Mouse (Mus musculus) lung, embryonic 14.5 days (tissue): ENCODE results near the gene Gcnt4. TPM values are rescaled to one million over a fixed set of nuclear protein-coding genes. Genes with fewer than 3 reads are reported as not detected.

Experiments used
- ATAC-seq: fragments of 200-750 bp; cut with Nextera tagmentation; 2 replicates; pipeline ENCODE4 v1.8.0; 2017; ENCODE audit warnings: mild to moderate bottlenecking, moderate TSS enrichment, moderate library complexity; ENCODE audit not compliant: insufficient read depth
- DNase-seq: peaks from one replicate; pipeline ENCODE4 v3.0.0-alpha.2; 2015
- H3K27ac ChIP-seq: fragments of 300-500 bp; sonication (generic); 2 replicates; pipeline ENCODE4 v1.5.1; 2014; ENCODE audit warnings: low read depth, mild to moderate bottlenecking, moderate library complexity
- H3K27me3 ChIP-seq: fragments of 300-500 bp; sonication (generic); 2 replicates; pipeline ENCODE4 v1.6.1; 2014; ENCODE audit warnings: low read length, control low read depth; ENCODE audit not compliant: insufficient read depth
- H3K36me3 ChIP-seq: fragments of 300-500 bp; sonication (generic); 2 replicates; pipeline ENCODE4 v1.6.1; 2014; ENCODE audit warnings: control low read depth; ENCODE audit not compliant: insufficient read depth
- H3K4me1 ChIP-seq: fragments of 300-500 bp; sonication (generic); 2 replicates; pipeline ENCODE4 v1.6.1; 2014; ENCODE audit warnings: antibody characterized with exemption, control low read depth; ENCODE audit not compliant: insufficient read depth
- H3K4me2 ChIP-seq: fragments of 300-500 bp; sonication (generic); 2 replicates; pipeline ENCODE4 v1.6.1; 2014; ENCODE audit warnings: mild to moderate bottlenecking
- H3K4me3 ChIP-seq: fragments of 300-500 bp; sonication (generic); 2 replicates; pipeline ENCODE4 v1.5.1; 2014; ENCODE audit warnings: low read depth, low read length
- H3K9ac ChIP-seq: fragments of 300-500 bp; sonication (generic); 2 replicates; pipeline ENCODE4 v1.6.1; 2014
- H3K9me3 ChIP-seq: fragments of 300-500 bp; sonication (generic); 2 replicates; pipeline ENCODE4 v1.6.1; 2016; ENCODE audit warnings: low read depth, low read length, control low read depth
- CTCF ChIP-seq: IDR thresholded peaks from 2 replicates; pipeline ENCODE4 v1.5.1; 2016; ENCODE audit warnings: antibody characterized with exemption, low read depth
- WGBS: fragments of 180-500 bp; shearing (Covaris S2); extraction: QIAGEN DNeasy Blood & Tissue Kit; methylation state at CpG from one replicate; pipeline ENCODE4 v1.1.7; 2014; 5-methylcytosine and 5-hydroxymethylcytosine counted together
- polyA plus RNA-seq: library from polyadenylated mRNA; unstranded; fragments of >200 nt; fragmentation: Nextera tagmentation; extraction: Ambion mirVana; gene quantifications from 2 replicates; pipeline ENCODE4 v1.2.1, GENCODE M21; 2014

Gene Gcnt4
- polyA plus RNA-seq, 1 experiment from 2014 or later: 0.13 TPM

- DNase-seq: peak; percentile 51
- peak; percentile 61 for ATAC-seq
- no peak overlapping the region for H3K27ac ChIP-seq
- no peak for TF ChIP-seq CTCF
- no peaks in the 10 kb centered on the region for H3K36me3 ChIP-seq
- H3K4me1 ChIP-seq: no peaks in the 10 kb centered on the region
- peaks cover 26% of the 10 kb centered on the region for H3K27me3 ChIP-seq
- no peaks in the 10 kb centered on the region for H3K9me3 ChIP-seq
- WGBS: 1% methylated on average over 52 of the region's 53 CpGs
- H3K9ac ChIP-seq: peak overlapping the region; percentile 71
- peak overlapping the region; percentile 76 for H3K4me3 ChIP-seq
- peak overlapping the region; percentile 100 for H3K4me2 ChIP-seq
Observed at GRCm38 (mm10) chr13:96924985-96925745, 676 bp downstream of the Gcnt4 start.

DNA sequence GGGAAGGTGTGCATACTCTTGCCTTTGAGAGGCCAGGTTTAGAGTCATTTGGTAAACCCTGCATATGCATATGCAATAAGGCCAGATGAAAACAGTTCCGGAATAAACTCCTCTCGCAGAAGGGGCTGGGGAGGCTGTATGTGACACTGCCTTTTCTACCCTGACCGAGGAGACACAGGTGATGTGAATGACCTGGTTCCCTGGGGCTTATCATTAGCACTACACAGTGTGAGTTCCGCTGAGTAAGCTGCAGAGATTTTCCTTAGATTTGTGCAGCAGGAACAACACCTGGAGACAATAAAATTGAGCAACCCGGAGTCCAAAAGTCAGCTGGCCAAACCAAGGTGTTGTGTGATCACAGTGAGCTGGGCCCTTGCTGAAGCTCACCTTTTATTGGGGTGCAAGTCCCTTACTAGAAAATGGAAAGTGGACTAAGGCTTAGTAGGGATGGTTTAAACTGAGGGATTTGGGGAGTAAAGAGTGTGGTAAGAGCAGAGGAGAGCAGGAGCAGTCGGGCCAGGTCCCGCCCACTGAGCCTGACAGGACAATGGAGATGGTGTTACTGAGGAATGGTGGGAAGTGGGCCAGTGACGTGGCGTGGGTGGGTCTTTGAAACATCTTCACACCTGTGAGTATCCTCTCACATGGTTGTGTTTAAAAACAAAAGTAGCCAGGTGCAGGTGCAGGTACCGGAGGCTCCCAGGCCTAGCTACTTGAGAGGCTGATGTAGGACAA lies 1.7 kb downstream of the Gcnt4 start:
- Histone ChIP-seq H3K4me2 (no peak overlapping the region), H3K9me3 (no peaks in the 10 kb centered on the region), H3K36me3 (no peaks in the 10 kb centered on the region), H3K4me1 (no peaks in the 10 kb centered on the region), H3K27me3 (peaks cover 26% of the 10 kb centered on the region), H3K4me3 (no peak overlapping the region), H3K9ac (no peak overlapping the region), H3K27ac (no peak overlapping the region)
- ATAC-seq (no peak), DNase-seq (no peak)
- TF ChIP-seq CTCF: no peak
- WGBS: 36% methylated on average over 10 of the region's 10 CpGs

- no peak for ATAC-seq
- DNase-seq: no peak
- no peak overlapping the region for H3K9ac ChIP-seq
- no peak for TF ChIP-seq CTCF
- H3K4me2 ChIP-seq: no peak overlapping the region
- no peaks in the 10 kb centered on the region for H3K9me3 ChIP-seq
- H3K4me3 ChIP-seq: no peak overlapping the region
- no peaks in the 10 kb centered on the region for H3K36me3 ChIP-seq
- no peak overlapping the region for H3K27ac ChIP-seq
- WGBS: 89% methylated on average over 1 of the region's 1 CpGs
- no peaks in the 10 kb centered on the region for H3K4me1 ChIP-seq
- H3K27me3 ChIP-seq: peaks cover 26% of the 10 kb centered on the region
Observed at GRCm38 (mm10) chr13:96927781-96928180, 3.3 kb downstream of the Gcnt4 start.

DNA sequence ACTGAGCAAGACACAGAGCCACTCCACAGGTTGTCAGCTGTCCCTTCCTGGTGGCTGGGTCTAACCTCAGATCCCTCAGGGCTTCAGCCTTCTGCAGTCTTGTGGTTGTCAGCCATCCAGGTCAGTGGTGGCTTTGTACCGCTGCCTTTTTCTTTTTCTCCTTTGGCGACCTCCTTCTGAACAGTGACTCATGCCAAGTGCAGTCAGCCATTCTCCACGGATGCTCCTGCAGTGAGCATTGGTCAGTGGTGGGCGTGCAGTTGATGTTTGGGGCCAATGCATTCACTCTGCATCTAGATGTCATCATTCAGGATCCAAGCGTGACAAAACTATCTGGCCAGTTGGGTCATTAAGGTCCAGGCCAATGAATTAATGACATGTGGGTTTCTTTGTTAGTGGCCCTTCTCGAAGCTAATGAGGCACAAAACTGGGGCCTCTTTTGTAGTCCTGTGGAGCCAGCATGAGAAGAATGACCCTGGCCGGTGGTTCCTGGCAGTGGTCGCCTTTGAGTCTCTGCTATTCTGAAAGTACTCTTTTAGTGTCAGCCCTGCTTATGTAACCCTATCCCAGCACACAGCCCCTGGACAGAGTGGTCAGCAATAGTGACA lies 4.0 kb downstream of the Gcnt4 start:
- ATAC-seq (no peak), DNase-seq (no peak)
- Histone ChIP-seq H3K27me3 (peaks cover 26% of the 10 kb centered on the region), H3K4me3 (no peak overlapping the region), H3K36me3 (no peaks in the 10 kb centered on the region), H3K9me3 (no peaks in the 10 kb centered on the region), H3K4me1 (0 out of 2 replicates have a peak, but pooled peaks cover 3% of the 10 kb centered on the region), H3K4me2 (no peak overlapping the region), H3K9ac (no peak overlapping the region), H3K27ac (no peak overlapping the region)
- TF ChIP-seq CTCF: no peak
- 68% methylated on average over 8 of the region's 8 CpGs for WGBS

GRCm38 (mm10) chr13:96932745-96933144 lies 8.3 kb downstream of the Gcnt4 start:
- 0 out of 2 replicates have a peak, but pooled peaks cover 3% of the 10 kb centered on the region for H3K4me1 ChIP-seq
- no peaks in the 10 kb centered on the region for H3K36me3 ChIP-seq
- no peak overlapping the region for H3K27ac ChIP-seq
- H3K27me3 ChIP-seq: no peaks in the 10 kb centered on the region; the same call in 1 of the 2 replicates
- no peaks in the 10 kb centered on the region for H3K9me3 ChIP-seq
- no peak for ATAC-seq
- no peak for DNase-seq
- H3K4me2 ChIP-seq: no peak overlapping the region
- H3K9ac ChIP-seq: no peak overlapping the region
- TF ChIP-seq CTCF: no peak
- no peak overlapping the region for H3K4me3 ChIP-seq
- WGBS: 72% methylated on average over 5 of the region's 5 CpGs

DNA sequence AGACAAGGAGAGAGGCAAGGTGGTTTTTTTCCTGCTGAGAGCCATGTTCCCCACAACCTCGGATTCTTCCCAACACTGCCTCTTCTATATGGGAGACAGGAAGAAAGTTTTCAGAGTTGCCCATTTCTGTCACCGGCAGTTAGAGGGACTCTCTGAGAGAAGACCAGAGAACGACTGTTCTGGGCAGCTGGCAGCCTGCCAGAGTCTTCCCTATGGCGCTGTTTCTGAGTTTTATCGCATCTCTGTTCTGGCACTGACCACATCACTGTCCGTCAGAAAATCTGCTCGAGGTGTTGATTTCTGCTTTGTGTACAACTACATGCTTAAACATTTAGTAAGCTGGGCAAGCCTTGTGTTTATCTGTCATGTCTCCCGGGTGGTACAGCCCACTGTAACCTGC lies 8.9 kb downstream of the Gcnt4 start:
- Histone ChIP-seq H3K4me2 (0 out of 2 replicates have a peak overlapping the region, but pooled peaks have one; percentile 4), H3K36me3 (no peaks in the 10 kb centered on the region), H3K9ac (no peak overlapping the region), H3K4me1 (0 out of 2 replicates have a peak, but pooled peaks cover 3% of the 10 kb centered on the region), H3K27ac (no peak overlapping the region), H3K9me3 (no peaks in the 10 kb centered on the region), H3K27me3 (no peaks in the 10 kb centered on the region), H3K4me3 (no peak overlapping the region)
- ATAC-seq: no peak
- WGBS: 33% methylated on average over 8 of the region's 8 CpGs
- no peak for TF ChIP-seq CTCF
- DNase-seq: peak; percentile 78
